Mouse (Mus musculus) heart, postnatal 0 days (tissue): ENCODE data around the gene Oit1.

Experiments used
- CTCF ChIP-seq: IDR thresholded peaks from 2 replicates; pipeline ENCODE4 v1.5.1; 2016; ENCODE audit warnings: antibody characterized with exemption, control low read depth, low read depth
- EP300 ChIP-seq: IDR thresholded peaks from 2 replicates; pipeline ENCODE4 v1.6.1; 2016; ENCODE audit warnings: antibody characterized with exemption, low read depth

GRCm38 (mm10) chr14:8340226-8340625, 38.3 kb downstream of the Oit1 start:
- TF ChIP-seq CTCF (no peak), EP300 (no peak)
